Mouse (Mus musculus): ENCODE data around the gene Zmynd19. TPM values are rescaled to one million over a fixed set of nuclear protein-coding genes. Genes with fewer than 3 reads are reported as not detected.
A peak's percentile ranks its signal among the peaks of the same experiment; 100 is the strongest.

The Zmynd19 gene
- polyA plus RNA-seq (2014; fragmentation: Nextera tagmentation; extraction: Ambion mirVana) = 46.0 and 47.3 TPM in 2 replicates

DNA sequence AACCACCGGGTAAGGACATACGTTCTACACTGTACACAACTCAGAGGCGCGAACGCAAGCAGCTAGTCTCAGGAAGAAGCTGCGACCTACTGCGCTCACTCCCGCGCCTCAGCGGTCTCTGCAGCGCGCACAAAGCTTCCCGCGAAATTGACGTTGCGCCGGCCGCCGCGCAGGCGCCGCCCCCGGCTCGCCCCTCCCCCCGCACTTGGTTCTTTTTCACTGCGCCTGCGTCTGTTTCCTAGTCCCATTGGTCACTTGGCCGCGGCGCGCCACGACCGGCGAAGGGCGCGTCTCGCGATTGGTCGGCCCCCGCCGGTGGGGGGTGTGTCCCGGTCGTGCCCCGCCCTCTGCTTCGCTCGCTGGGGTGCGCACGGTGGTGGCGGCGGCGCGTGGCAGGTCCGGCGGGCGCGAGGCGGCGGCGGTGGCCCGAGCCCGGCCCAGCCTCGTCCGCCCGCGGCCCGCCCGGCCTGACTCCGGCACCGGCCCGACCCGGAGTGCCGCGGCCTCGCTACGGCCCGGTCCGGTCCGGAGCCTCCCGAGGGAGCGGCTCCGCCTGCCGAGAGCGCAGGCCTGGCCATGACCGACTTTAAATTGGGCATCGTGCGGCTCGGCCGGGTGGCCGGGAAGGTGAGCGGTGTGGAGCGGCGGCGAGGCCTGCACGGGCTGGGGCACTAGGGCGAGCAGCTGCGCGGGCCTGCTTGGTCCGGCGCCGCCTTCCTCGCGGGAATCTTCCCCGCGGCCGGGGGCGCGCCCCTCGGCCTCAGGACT, at the start of gene Zmynd19:
Zmynd19 (plus strand) TSS at position 372 of the 768 bp plus-strand sequence.
- H3K27ac ChIP-seq (ENCODE audit: low read depth, low read length) = peak within 1 kb of the TSS; percentile 77
- peak within 1 kb of the TSS; percentile 98 for H3K4me2 ChIP-seq
- peak within 1 kb of the TSS; percentile 99 for H3K4me3 ChIP-seq (ENCODE audit: low read depth, low read length)
- H3K9me3 ChIP-seq (ENCODE audit: control insufficient read depth, low read length) = no peaks in the 10 kb centered on the region
- no peaks in the 10 kb centered on the region for H3K27me3 ChIP-seq (replicated peaks; ENCODE audit: control insufficient read depth, insufficient read depth, low read length)
- WGBS = under 1% methylated on average over 97 of the region's 108 CpGs
- ATAC-seq (replicated peaks; ENCODE audit: low FRiP score) (peak; percentile 95), DNase-seq (ENCODE audit: low spot score) (peak; percentile 96)
- peak within 1 kb of the TSS; percentile 99 for H3K9ac ChIP-seq (ENCODE audit: low read depth, low read length)
- H3K4me1 ChIP-seq (replicated peaks; ENCODE audit: control insufficient read depth, insufficient read depth, low read length) = peaks cover 27% of the 10 kb centered on the region
- H3K36me3 ChIP-seq (ENCODE audit: control insufficient read depth, insufficient read depth, low read length) = peaks cover 16% of the 10 kb centered on the region

DNA sequence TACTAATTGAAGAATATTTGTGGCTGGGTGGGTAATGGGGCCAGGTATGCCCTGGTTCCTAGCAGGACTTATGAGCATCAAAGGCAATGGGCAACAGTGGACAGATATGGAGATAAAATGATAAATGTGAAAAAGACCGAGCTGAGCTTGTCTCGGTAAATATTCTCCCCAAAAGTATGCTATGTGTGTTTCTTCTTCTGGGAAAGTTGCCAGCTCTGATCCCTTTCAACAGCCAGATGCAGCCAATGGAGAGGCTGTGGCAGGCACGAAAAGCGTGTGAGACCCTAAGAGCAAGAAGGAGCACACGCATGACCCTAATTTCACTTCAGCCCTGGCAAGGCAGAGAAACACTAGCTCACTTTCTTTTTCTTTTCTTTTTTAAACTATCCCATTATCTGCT, 48.5 kb upstream of the Zmynd19 start:
- Histone ChIP-seq H3K27ac (ENCODE audit: low read depth, low read length) (no peak overlapping the region), H3K4me3 (ENCODE audit: low read depth, low read length) (no peak overlapping the region), H3K36me3 (ENCODE audit: control insufficient read depth, insufficient read depth, low read length) (no peaks in the 10 kb centered on the region; the same call in 1 of the 2 replicates), H3K27me3 (replicated peaks; ENCODE audit: control insufficient read depth, insufficient read depth, low read length) (no peaks in the 10 kb centered on the region), H3K9me3 (ENCODE audit: control insufficient read depth, low read length) (no peaks in the 10 kb centered on the region), H3K9ac (ENCODE audit: low read depth, low read length) (no peak overlapping the region), H3K4me2 (no peak overlapping the region), H3K4me1 (replicated peaks; ENCODE audit: control insufficient read depth, insufficient read depth, low read length) (peaks cover 21% of the 10 kb centered on the region)
- DNase-seq (ENCODE audit: low spot score) = no peak
- no peak for ATAC-seq (replicated peaks; ENCODE audit: low FRiP score)
- 90% methylated on average over 5 of the region's 5 CpGs for WGBS

DNA sequence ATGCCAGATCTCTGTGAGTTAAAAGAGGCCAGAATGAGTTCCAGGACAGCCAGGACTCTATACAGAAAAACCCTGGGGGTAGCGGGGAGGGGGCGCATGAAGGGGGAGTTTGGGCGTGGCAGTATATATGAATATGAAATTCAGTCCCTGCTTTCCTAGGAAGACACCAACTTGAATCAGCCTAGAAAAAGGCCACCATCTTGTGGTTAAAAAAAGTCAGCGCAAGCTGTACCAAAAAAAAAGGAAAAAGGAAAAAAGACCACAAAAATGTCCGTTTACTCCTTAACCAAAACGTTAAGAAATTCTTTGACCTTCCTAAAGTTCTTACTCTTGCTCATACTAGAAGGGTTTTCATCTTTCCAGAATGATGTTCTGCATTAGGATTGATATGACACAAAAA, 46.6 kb upstream of the Zmynd19 start:
- Histone ChIP-seq H3K9ac (ENCODE audit: low read depth, low read length) (no peak overlapping the region), H3K4me2 (no peak overlapping the region), H3K27me3 (replicated peaks; ENCODE audit: control insufficient read depth, insufficient read depth, low read length) (no peaks in the 10 kb centered on the region), H3K9me3 (ENCODE audit: control insufficient read depth, low read length) (no peaks in the 10 kb centered on the region), H3K27ac (ENCODE audit: low read depth, low read length) (no peak overlapping the region), H3K4me3 (ENCODE audit: low read depth, low read length) (no peak overlapping the region), H3K36me3 (ENCODE audit: control insufficient read depth, insufficient read depth, low read length) (no peaks in the 10 kb centered on the region), H3K4me1 (replicated peaks; ENCODE audit: control insufficient read depth, insufficient read depth, low read length) (peaks cover 25% of the 10 kb centered on the region)
- ATAC-seq (replicated peaks; ENCODE audit: low FRiP score) (no peak), DNase-seq (ENCODE audit: low spot score) (no peak)
- 75% methylated on average over 6 of the region's 6 CpGs for WGBS

DNA sequence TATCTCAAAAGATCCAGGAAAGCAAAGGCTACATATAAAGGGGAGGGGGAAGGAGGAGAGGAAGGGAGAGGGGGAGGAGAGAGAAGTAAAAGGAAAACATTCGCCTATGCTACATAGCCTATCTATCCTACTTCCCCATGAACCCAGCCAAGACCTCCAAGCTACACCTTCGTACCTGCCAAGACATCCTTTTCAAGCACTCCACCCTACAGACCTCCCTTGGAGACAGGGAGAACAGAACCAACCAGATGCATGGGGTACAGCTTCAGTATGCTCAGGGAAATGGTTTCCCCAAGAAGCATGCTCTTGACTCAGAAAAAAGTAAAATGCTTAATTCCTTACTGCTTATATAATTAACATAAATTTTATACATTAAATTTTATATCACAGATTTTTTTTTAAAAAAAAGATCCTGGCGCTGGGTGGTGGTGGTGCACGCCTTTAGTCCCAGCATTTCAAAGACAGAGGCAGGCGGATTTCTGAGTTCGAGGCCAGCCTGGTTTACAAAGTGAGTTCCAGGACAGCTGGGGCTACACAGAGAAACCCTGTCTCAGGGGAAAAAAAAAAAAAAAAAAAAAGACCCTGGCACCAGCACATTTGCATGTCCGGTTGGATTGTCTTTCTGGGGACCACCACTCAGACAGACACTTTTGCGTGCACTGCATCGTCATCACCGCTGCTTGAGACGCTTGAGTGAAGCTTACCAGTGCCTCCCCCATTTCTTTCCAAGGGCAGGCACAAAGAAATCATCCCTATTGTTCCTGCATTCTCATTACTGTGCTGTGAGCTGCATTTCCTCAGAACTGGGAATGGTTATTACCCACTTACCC, 44.6 kb upstream of the Zmynd19 start:
- ATAC-seq (replicated peaks; ENCODE audit: low FRiP score) (no peak), DNase-seq (ENCODE audit: low spot score) (no peak)
- Histone ChIP-seq H3K27me3 (replicated peaks; ENCODE audit: control insufficient read depth, insufficient read depth, low read length) (no peaks in the 10 kb centered on the region), H3K4me1 (replicated peaks; ENCODE audit: control insufficient read depth, insufficient read depth, low read length) (peaks cover 25% of the 10 kb centered on the region), H3K36me3 (ENCODE audit: control insufficient read depth, insufficient read depth, low read length) (no peaks in the 10 kb centered on the region), H3K27ac (ENCODE audit: low read depth, low read length) (no peak overlapping the region), H3K9me3 (ENCODE audit: control insufficient read depth, low read length) (no peaks in the 10 kb centered on the region), H3K4me3 (ENCODE audit: low read depth, low read length) (no peak overlapping the region), H3K9ac (ENCODE audit: low read depth, low read length) (no peak overlapping the region), H3K4me2 (no peak overlapping the region)
- WGBS = 81% methylated on average over 11 of the region's 11 CpGs

DNA sequence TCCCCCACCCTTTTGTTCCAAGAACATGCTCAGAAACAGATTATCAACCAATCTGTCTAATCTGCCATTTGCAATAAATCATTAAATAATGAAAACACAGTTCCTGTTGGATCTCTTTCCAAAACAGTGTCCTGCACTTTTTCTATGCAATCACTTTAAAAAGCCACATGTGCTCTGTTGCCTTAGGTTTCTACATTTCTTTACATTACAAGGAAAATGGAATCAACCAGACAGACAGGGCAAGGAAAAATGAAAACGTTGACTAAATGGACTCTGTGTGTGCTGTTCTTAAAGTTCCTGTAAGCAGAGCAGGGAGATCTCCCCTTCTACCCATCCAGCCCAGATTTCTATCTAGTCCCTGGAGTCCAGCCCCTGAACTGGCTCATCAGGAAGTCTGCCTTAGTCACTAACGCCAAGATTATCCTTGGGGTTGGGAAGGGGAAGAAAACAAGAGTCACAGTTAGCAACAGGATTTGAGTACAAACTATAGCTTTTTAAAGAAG, 43.9 kb upstream of the Zmynd19 start:
- ATAC-seq (replicated peaks; ENCODE audit: low FRiP score) = no peak
- H3K9me3 ChIP-seq (ENCODE audit: control insufficient read depth, low read length) = no peaks in the 10 kb centered on the region
- DNase-seq (ENCODE audit: low spot score) = no peak
- no peak overlapping the region for H3K4me2 ChIP-seq
- H3K4me1 ChIP-seq (replicated peaks; ENCODE audit: control insufficient read depth, insufficient read depth, low read length) = peaks cover 25% of the 10 kb centered on the region
- 25% methylated on average over 2 of the region's 2 CpGs for WGBS
- no peak overlapping the region for H3K9ac ChIP-seq (ENCODE audit: low read depth, low read length)
- no peak overlapping the region for H3K27ac ChIP-seq (ENCODE audit: low read depth, low read length)
- H3K27me3 ChIP-seq (replicated peaks; ENCODE audit: control insufficient read depth, insufficient read depth, low read length) = no peaks in the 10 kb centered on the region
- no peaks in the 10 kb centered on the region for H3K36me3 ChIP-seq (ENCODE audit: control insufficient read depth, insufficient read depth, low read length)
- no peak overlapping the region for H3K4me3 ChIP-seq (ENCODE audit: low read depth, low read length)

DNA sequence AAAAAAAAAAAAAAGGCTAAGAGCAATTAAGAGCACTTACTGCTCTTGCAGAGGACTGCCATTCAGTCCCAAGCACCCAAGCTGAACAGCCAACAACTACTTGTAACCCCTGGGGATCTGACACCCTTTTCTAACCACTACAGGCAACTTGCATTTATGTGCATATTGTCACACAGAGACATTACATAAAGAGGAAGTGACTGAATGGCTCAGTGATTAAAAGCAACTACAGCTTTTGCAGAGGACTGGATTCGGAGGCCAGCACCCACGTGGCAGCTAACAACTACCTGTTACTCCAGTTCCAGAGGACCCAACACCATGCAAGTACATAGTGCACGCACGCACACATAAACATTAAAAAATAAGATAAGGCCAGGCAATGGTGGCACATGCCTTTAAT, 39.1 kb upstream of the Zmynd19 start:
- 74% methylated on average over 4 of the region's 4 CpGs for WGBS

DNA sequence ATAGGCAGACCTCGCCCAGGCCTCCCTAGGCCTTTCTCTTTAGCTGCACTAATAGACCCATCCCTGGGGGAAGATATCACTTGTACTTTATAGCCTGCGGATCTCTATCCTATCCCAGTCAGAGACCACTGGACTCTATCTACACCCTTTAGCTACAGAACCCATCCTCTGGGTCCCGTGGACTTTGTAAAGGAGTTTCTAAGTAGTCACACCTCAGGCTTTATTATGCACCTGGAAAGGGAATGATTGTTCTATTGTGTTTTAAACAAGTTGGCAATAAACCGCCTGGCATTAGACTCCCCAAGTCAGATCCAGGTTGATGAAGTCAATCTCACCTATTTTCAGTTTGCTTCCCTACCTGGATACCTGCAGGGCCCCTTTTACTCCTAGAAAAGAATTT, 37.4 kb upstream of the Zmynd19 start:
- no peaks in the 10 kb centered on the region for H3K27me3 ChIP-seq (replicated peaks; ENCODE audit: control insufficient read depth, insufficient read depth, low read length)
- WGBS = 91% methylated on average over 4 of the region's 4 CpGs
- no peak overlapping the region for H3K9ac ChIP-seq (ENCODE audit: low read depth, low read length)
- H3K4me2 ChIP-seq = no peak overlapping the region
- H3K4me1 ChIP-seq (replicated peaks; ENCODE audit: control insufficient read depth, insufficient read depth, low read length) = 0 out of 2 replicates have a peak, but pooled peaks cover under 1% of the 10 kb centered on the region
- DNase-seq (ENCODE audit: low spot score) = no peak
- H3K36me3 ChIP-seq (ENCODE audit: control insufficient read depth, insufficient read depth, low read length) = no peaks in the 10 kb centered on the region
- no peak overlapping the region for H3K4me3 ChIP-seq (ENCODE audit: low read depth, low read length)
- H3K9me3 ChIP-seq (ENCODE audit: control insufficient read depth, low read length) = no peaks in the 10 kb centered on the region
- no peak overlapping the region for H3K27ac ChIP-seq (ENCODE audit: low read depth, low read length)
- no peak for ATAC-seq (replicated peaks; ENCODE audit: low FRiP score)

More for the DNA sequence above, 39.1 kb upstream of the Zmynd19 start:
- no peak overlapping the region for H3K27ac ChIP-seq (ENCODE audit: low read depth, low read length)
- H3K4me1 ChIP-seq (replicated peaks; ENCODE audit: control insufficient read depth, insufficient read depth, low read length) = peaks cover 10% of the 10 kb centered on the region
- H3K27me3 ChIP-seq (replicated peaks; ENCODE audit: control insufficient read depth, insufficient read depth, low read length) = no peaks in the 10 kb centered on the region
- no peak overlapping the region for H3K9ac ChIP-seq (ENCODE audit: low read depth, low read length)
- no peak for DNase-seq (ENCODE audit: low spot score)
- H3K4me3 ChIP-seq (ENCODE audit: low read depth, low read length) = no peak overlapping the region
- H3K4me2 ChIP-seq = no peak overlapping the region
- H3K36me3 ChIP-seq (ENCODE audit: control insufficient read depth, insufficient read depth, low read length) = no peaks in the 10 kb centered on the region
- ATAC-seq (replicated peaks; ENCODE audit: low FRiP score) = no peak
- H3K9me3 ChIP-seq (ENCODE audit: control insufficient read depth, low read length) = no peaks in the 10 kb centered on the region

DNA sequence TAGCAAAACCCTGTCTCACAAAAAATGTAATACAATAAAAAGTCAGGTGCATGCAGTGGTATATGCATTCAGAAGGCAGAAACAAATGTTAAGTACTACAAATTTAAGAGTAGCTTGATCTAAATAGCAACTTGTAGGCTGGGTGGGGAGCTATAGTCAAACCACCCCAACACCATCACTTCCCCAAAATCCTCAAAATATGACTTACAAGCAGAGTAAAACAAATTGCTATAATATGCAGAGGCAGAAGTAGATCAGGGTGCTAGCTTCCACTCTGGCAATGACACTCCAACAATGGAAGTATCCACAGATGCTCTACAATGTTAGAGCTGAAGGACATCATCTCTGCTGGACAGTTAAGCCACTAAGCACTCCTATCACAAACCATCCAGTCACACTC, 37.0 kb upstream of the Zmynd19 start:
- DNase-seq (ENCODE audit: low spot score) (no peak), ATAC-seq (replicated peaks; ENCODE audit: low FRiP score) (no peak)
- Histone ChIP-seq H3K9ac (ENCODE audit: low read depth, low read length) (no peak overlapping the region), H3K27ac (ENCODE audit: low read depth, low read length) (no peak overlapping the region), H3K36me3 (ENCODE audit: control insufficient read depth, insufficient read depth, low read length) (no peaks in the 10 kb centered on the region), H3K9me3 (ENCODE audit: control insufficient read depth, low read length) (no peaks in the 10 kb centered on the region), H3K4me3 (ENCODE audit: low read depth, low read length) (no peak overlapping the region), H3K4me2 (no peak overlapping the region), H3K4me1 (replicated peaks; ENCODE audit: control insufficient read depth, insufficient read depth, low read length) (peaks cover 3% of the 10 kb centered on the region), H3K27me3 (replicated peaks; ENCODE audit: control insufficient read depth, insufficient read depth, low read length) (no peaks in the 10 kb centered on the region)

All from liver, embryonic 11.5 days (tissue).